Mouse (Mus musculus): ENCODE data around the gene Prss30. TPM values are rescaled to one million over a fixed set of nuclear protein-coding genes. Genes with fewer than 3 reads are reported as not detected.
A peak's percentile ranks its signal among the peaks of the same experiment; 100 is the strongest.

Gene Prss30
- total and polyA plus RNA-seq, 3 experiments, result not detected

GRCm38 (mm10) chr17:23931157-23931556 is 49.2 kb downstream of the Prss30 start:
- Histone ChIP-seq H3K9me3 (replicated peaks) (no peaks in the 10 kb centered on the region), H3K36me3 (replicated peaks) (no peaks in the 10 kb centered on the region), H3K4me3 (ENCODE audit: low read depth, low read length) (no peak overlapping the region), H3K27me3 (ENCODE audit: insufficient read depth, low read length) (peaks cover 5% of the 10 kb centered on the region), H3K4me1 (ENCODE audit: insufficient read depth, low read depth, low read length) (no peaks in the 10 kb centered on the region)
- ATAC-seq (ENCODE audit: extremely low read depth, insufficient number of reproducible peaks, low FRiP score, poor library complexity, severe bottlenecking) (no peak), DNase-seq (ENCODE audit: low spot score) (no peak)
- no peak for TF ChIP-seq GATA2 (IDR thresholded peaks at IDR 0.05; ENCODE audit: borderline replicate concordance, low read depth, low read length)
- TF ChIP-seq TAL1 (conservative IDR thresholded peaks at IDR 0.05; ENCODE audit: low read depth, low read length), result no peak
- no peak for TF ChIP-seq GATA1 (IDR thresholded peaks at IDR 0.05; ENCODE audit: borderline replicate concordance, low read length)
- TF ChIP-seq CTCF (IDR thresholded peaks at IDR 0.05; ENCODE audit: low read depth, low read length), result no peak
- TF ChIP-seq POLR2AphosphoS5 (IDR thresholded peaks at IDR 0.05; ENCODE audit: insufficient replicate concordance, low read depth, low read length), result no peak

- Histone ChIP-seq H3K4me1 (ENCODE audit: insufficient read depth, low read depth, low read length) (peaks cover 10% of the 10 kb centered on the region), H3K36me3 (replicated peaks) (no peaks in the 10 kb centered on the region), H3K4me3 (ENCODE audit: low read depth, low read length) (peak overlapping the region; percentile 72), H3K9me3 (replicated peaks) (no peaks in the 10 kb centered on the region), H3K27me3 (ENCODE audit: insufficient read depth, low read length) (peaks cover 14% of the 10 kb centered on the region)
- DNase-seq (ENCODE audit: low spot score) (peak; percentile 5), ATAC-seq (ENCODE audit: extremely low read depth, insufficient number of reproducible peaks, low FRiP score, poor library complexity, severe bottlenecking) (peak; percentile 47; the same call in 1 of the 2 replicates)
- TF ChIP-seq GATA1 (IDR thresholded peaks at IDR 0.05; ENCODE audit: borderline replicate concordance, low read length), result no peak
- no peak for TF ChIP-seq CTCF (IDR thresholded peaks at IDR 0.05; ENCODE audit: low read depth, low read length)
- TF ChIP-seq GATA2 (IDR thresholded peaks at IDR 0.05; ENCODE audit: borderline replicate concordance, low read depth, low read length), result no peak
- no peak for TF ChIP-seq POLR2AphosphoS5 (IDR thresholded peaks at IDR 0.05; ENCODE audit: insufficient replicate concordance, low read depth, low read length)
- no peak for TF ChIP-seq TAL1 (conservative IDR thresholded peaks at IDR 0.05; ENCODE audit: low read depth, low read length)
Measured at GRCm38 (mm10) chr17:23925090-23925493, 55.3 kb downstream of the Prss30 start.

GRCm38 (mm10) chr17:23924531-23925007 is 55.8 kb downstream of the Prss30 start:
- H3K27me3 ChIP-seq (ENCODE audit: insufficient read depth, low read length), result peaks cover 13% of the 10 kb centered on the region
- ATAC-seq (ENCODE audit: extremely low read depth, insufficient number of reproducible peaks, low FRiP score, poor library complexity, severe bottlenecking) (peak; percentile 85), DNase-seq (ENCODE audit: low spot score) (peak; percentile 41)
- TF ChIP-seq POLR2AphosphoS5 (IDR thresholded peaks at IDR 0.05; ENCODE audit: insufficient replicate concordance, low read depth, low read length), result no peak
- TF ChIP-seq CTCF (IDR thresholded peaks at IDR 0.05; ENCODE audit: low read depth, low read length), result no peak
- no peak for TF ChIP-seq GATA1 (IDR thresholded peaks at IDR 0.05; ENCODE audit: borderline replicate concordance, low read length)
- no peak for TF ChIP-seq GATA2 (IDR thresholded peaks at IDR 0.05; ENCODE audit: borderline replicate concordance, low read depth, low read length)
- no peak for TF ChIP-seq TAL1 (conservative IDR thresholded peaks at IDR 0.05; ENCODE audit: low read depth, low read length)
- peaks cover 10% of the 10 kb centered on the region for H3K4me1 ChIP-seq (ENCODE audit: insufficient read depth, low read depth, low read length)
- H3K4me3 ChIP-seq (ENCODE audit: low read depth, low read length), result peak overlapping the region; percentile 72
- H3K9me3 ChIP-seq (replicated peaks), result no peaks in the 10 kb centered on the region
- H3K36me3 ChIP-seq (replicated peaks), result no peaks in the 10 kb centered on the region

Other genes with a start within 250 kb of the Prss30 start
Only the 20 nearest of the 24 such genes appear.
- 11.9 and 14.1 TPM in 2 replicates for gene Flywch1, start 209.0 kb downstream of the Prss30 start, total RNA-seq (2014; fragmentation: Nextera tagmentation)
- gene Flywch1, start 209.0 kb downstream of the Prss30 start, total RNA-seq (2017), result 18.2 and 22.3 TPM in 2 replicates
- gene Flywch1, start 209.0 kb downstream of the Prss30 start, polyA plus RNA-seq (2012), result 42.7 and 44.6 TPM in 2 replicates
- gene Flywch2, start 194.5 kb downstream of the Prss30 start, total RNA-seq (2014; fragmentation: Nextera tagmentation), result not detected in 2 replicates
- 0.12 TPM in 1 of 2 replicates, not detected in the other for gene Flywch2, start 194.5 kb downstream of the Prss30 start, total RNA-seq (2017)
- gene Flywch2, start 194.5 kb downstream of the Prss30 start, polyA plus RNA-seq (2012), result not detected in 2 replicates
- gene Srrm2, start 190.0 kb downstream of the Prss30 start, total RNA-seq (2014; fragmentation: Nextera tagmentation), result 1,039 and 1,150 TPM in 2 replicates
- 66.6 and 86.7 TPM in 2 replicates for gene Srrm2, start 190.0 kb downstream of the Prss30 start, total RNA-seq (2017)
- gene Srrm2, start 190.0 kb downstream of the Prss30 start, polyA plus RNA-seq (2012), result 141 and 329 TPM in 2 replicates
- 452 and 468 TPM in 2 replicates for gene Elob, start 151.4 kb downstream of the Prss30 start, total RNA-seq (2014; fragmentation: Nextera tagmentation)
- 171 and 225 TPM in 2 replicates for gene Elob, start 151.4 kb downstream of the Prss30 start, total RNA-seq (2017)
- 658 and 984 TPM in 2 replicates for gene Elob, start 151.4 kb downstream of the Prss30 start, polyA plus RNA-seq (2012)
- gene Prss33, start 144.5 kb downstream of the Prss30 start, total RNA-seq (2014; fragmentation: Nextera tagmentation), result not detected in 2 replicates
- gene Prss33, start 144.5 kb downstream of the Prss30 start, total RNA-seq (2017), result 0.11 TPM in 1 of 2 replicates, not detected in the other
- gene Prss33, start 144.5 kb downstream of the Prss30 start, polyA plus RNA-seq (2012), result not detected in 2 replicates
- not detected in 2 replicates for gene Prss32, start 136.7 kb downstream of the Prss30 start, total RNA-seq (2014; fragmentation: Nextera tagmentation)
- 0.05 TPM in 1 of 2 replicates, not detected in the other for gene Prss32, start 136.7 kb downstream of the Prss30 start, total RNA-seq (2017)
- gene Prss32, start 136.7 kb downstream of the Prss30 start, polyA plus RNA-seq (2012), result not detected in 2 replicates
- not detected in 2 replicates for gene Prss41, start 136.4 kb downstream of the Prss30 start, total RNA-seq (2014; fragmentation: Nextera tagmentation)
- gene Prss41, start 136.4 kb downstream of the Prss30 start, total RNA-seq (2017), result not detected in 2 replicates
- gene Prss41, start 136.4 kb downstream of the Prss30 start, polyA plus RNA-seq (2012), result not detected in 2 replicates
- gene Prss21, start 112.5 kb downstream of the Prss30 start, total RNA-seq (2014; fragmentation: Nextera tagmentation), result not detected in 2 replicates
- gene Prss21, start 112.5 kb downstream of the Prss30 start, total RNA-seq (2017), result not detected in 2 replicates
- gene Prss21, start 112.5 kb downstream of the Prss30 start, polyA plus RNA-seq (2012), result not detected in 2 replicates
- gene Dcpp1, start 99.7 kb downstream of the Prss30 start, total RNA-seq (2014; fragmentation: Nextera tagmentation), result not detected in 2 replicates
- not detected in 2 replicates for gene Dcpp1, start 99.7 kb downstream of the Prss30 start, total RNA-seq (2017)
- gene Dcpp1, start 99.7 kb downstream of the Prss30 start, polyA plus RNA-seq (2012), result not detected in 2 replicates
- not detected in 2 replicates for gene Dcpp2, start 99.7 kb downstream of the Prss30 start, total RNA-seq (2014; fragmentation: Nextera tagmentation)
- 0.22 TPM in 1 of 2 replicates, not detected in the other for gene Dcpp2, start 99.7 kb downstream of the Prss30 start, total RNA-seq (2017)
- gene Dcpp2, start 99.7 kb downstream of the Prss30 start, polyA plus RNA-seq (2012), result not detected in 2 replicates
- gene Dcpp3, start 63.1 kb downstream of the Prss30 start, total RNA-seq (2014; fragmentation: Nextera tagmentation), result not detected in 2 replicates
- not detected in 2 replicates for gene Dcpp3, start 63.1 kb downstream of the Prss30 start, total RNA-seq (2017)
- gene Dcpp3, start 63.1 kb downstream of the Prss30 start, polyA plus RNA-seq (2012), result not detected in 2 replicates
- gene Sbp, start 38.9 kb downstream of the Prss30 start, total RNA-seq (2014; fragmentation: Nextera tagmentation), result not detected in 2 replicates
- gene Sbp, start 38.9 kb downstream of the Prss30 start, total RNA-seq (2017), result not detected in 2 replicates
- not detected in 2 replicates for gene Sbp, start 38.9 kb downstream of the Prss30 start, polyA plus RNA-seq (2012)
- not detected in 2 replicates for gene Sbpl, start 25.3 kb downstream of the Prss30 start, total RNA-seq (2014; fragmentation: Nextera tagmentation)
- not detected in 2 replicates for gene Sbpl, start 25.3 kb downstream of the Prss30 start, total RNA-seq (2017)
- not detected in 2 replicates for gene Sbpl, start 25.3 kb downstream of the Prss30 start, polyA plus RNA-seq (2012)
- gene Prss22, start 17.5 kb upstream of the Prss30 start, total RNA-seq (2014; fragmentation: Nextera tagmentation), result not detected in 2 replicates
- not detected in 2 replicates for gene Prss22, start 17.5 kb upstream of the Prss30 start, total RNA-seq (2017)
- gene Prss22, start 17.5 kb upstream of the Prss30 start, polyA plus RNA-seq (2012), result not detected in 2 replicates
- gene Prss27, start 57.6 kb upstream of the Prss30 start, total RNA-seq (2014; fragmentation: Nextera tagmentation), result not detected in 2 replicates
- not detected in 2 replicates for gene Prss27, start 57.6 kb upstream of the Prss30 start, total RNA-seq (2017)
- not detected in 2 replicates for gene Prss27, start 57.6 kb upstream of the Prss30 start, polyA plus RNA-seq (2012)
- 16.9 and 17.1 TPM in 2 replicates for gene Kctd5, start 92.9 kb upstream of the Prss30 start, total RNA-seq (2014; fragmentation: Nextera tagmentation)
- gene Kctd5, start 92.9 kb upstream of the Prss30 start, total RNA-seq (2017), result 15.9 and 16.7 TPM in 2 replicates
- 17.3 and 23.4 TPM in 2 replicates for gene Kctd5, start 92.9 kb upstream of the Prss30 start, polyA plus RNA-seq (2012)
- gene Pdpk1, start 170.4 kb upstream of the Prss30 start, total RNA-seq (2014; fragmentation: Nextera tagmentation), result 58.6 and 58.8 TPM in 2 replicates
- gene Pdpk1, start 170.4 kb upstream of the Prss30 start, total RNA-seq (2017), result 48.3 and 63.3 TPM in 2 replicates
- gene Pdpk1, start 170.4 kb upstream of the Prss30 start, polyA plus RNA-seq (2012), result 27.0 and 47.8 TPM in 2 replicates
- 7.2 and 18.7 TPM in 2 replicates for gene Amdhd2, start 183.2 kb upstream of the Prss30 start, total RNA-seq (2014; fragmentation: Nextera tagmentation)
- 60.2 and 66.4 TPM in 2 replicates for gene Amdhd2, start 183.2 kb upstream of the Prss30 start, total RNA-seq (2017)
- gene Amdhd2, start 183.2 kb upstream of the Prss30 start, polyA plus RNA-seq (2012), result 44.1 and 45.3 TPM in 2 replicates
- 126 and 189 TPM in 2 replicates for gene Atp6v0c, start 189.1 kb upstream of the Prss30 start, total RNA-seq (2014; fragmentation: Nextera tagmentation)
- 61.1 and 65.5 TPM in 2 replicates for gene Atp6v0c, start 189.1 kb upstream of the Prss30 start, total RNA-seq (2017)
- 209 and 285 TPM in 2 replicates for gene Atp6v0c, start 189.1 kb upstream of the Prss30 start, polyA plus RNA-seq (2012)
- 94.0 and 120 TPM in 2 replicates for gene Tbc1d24, start 225.0 kb upstream of the Prss30 start, total RNA-seq (2014; fragmentation: Nextera tagmentation)
- gene Tbc1d24, start 225.0 kb upstream of the Prss30 start, total RNA-seq (2017), result 57.9 and 59.1 TPM in 2 replicates
- gene Tbc1d24, start 225.0 kb upstream of the Prss30 start, polyA plus RNA-seq (2012), result 14.6 and 23.4 TPM in 2 replicates

All from G1E (cell line).